Mouse (Mus musculus) ES-Bruce4 (cell line): ENCODE measurements around the gene Tigd2.

Source experiments
- EP300 ChIP-seq: IDR thresholded peaks from 2 replicates; pipeline ENCODE4 v1.6.1; 2011; ENCODE audit warnings: low read depth, low read length; ENCODE audit not compliant: insufficient read depth
- POLR2A ChIP-seq: IDR thresholded peaks from one replicate; pipeline ENCODE4 v1.8.1; 2011; ENCODE audit warnings: low read length; ENCODE audit not compliant: insufficient read depth

- no peak for TF ChIP-seq POLR2A
- no peak for TF ChIP-seq EP300
Observed at GRCm38 (mm10) chr6:59233651-59234050, 25.0 kb downstream of the Tigd2 start.
